Mouse (Mus musculus): ENCODE results near the gene Gm20431. TPM values are rescaled to one million over a fixed set of nuclear protein-coding genes. Genes with fewer than 3 reads are reported as not detected.

Gm20431 gene
- polyA plus RNA-seq, 1 experiment from 2014 or later: 7.3 TPM

- ATAC-seq (replicated peaks; ENCODE audit: insufficient number of reproducible peaks, insufficient read depth, low FRiP score, low read depth): no peak
- Histone ChIP-seq H3K4me1 (replicated peaks) (peaks cover 20% of the 10 kb centered on the region), H3K27ac (no peak overlapping the region), H3K9me3 (replicated peaks) (no peaks in the 10 kb centered on the region), H3K27me3 (no peaks in the 10 kb centered on the region), H3K9ac (no peak overlapping the region), H3K36me3 (no peaks in the 10 kb centered on the region), H3K4me2 (no peak overlapping the region), H3K4me3 (no peak overlapping the region)
- WGBS: 48% methylated on average over 5 of the region's 5 CpGs
Measured at GRCm38 (mm10) chr2:167578521-167578920, 82.8 kb downstream of the Gm20431 start.

GRCm38 (mm10) chr2:167577186-167577785, 84.0 kb downstream of the Gm20431 start:
- H3K27ac ChIP-seq: no peak overlapping the region
- no peak overlapping the region for H3K4me2 ChIP-seq
- ATAC-seq (replicated peaks; ENCODE audit: insufficient number of reproducible peaks, insufficient read depth, low FRiP score, low read depth): no peak
- no peaks in the 10 kb centered on the region for H3K36me3 ChIP-seq
- H3K4me1 ChIP-seq (replicated peaks): peaks cover 9% of the 10 kb centered on the region; the same call in 1 of the 2 replicates
- 63% methylated on average over 9 of the region's 9 CpGs for WGBS
- H3K9me3 ChIP-seq (replicated peaks): no peaks in the 10 kb centered on the region
- no peak overlapping the region for H3K4me3 ChIP-seq
- no peaks in the 10 kb centered on the region for H3K27me3 ChIP-seq
- no peak overlapping the region for H3K9ac ChIP-seq

DNA sequence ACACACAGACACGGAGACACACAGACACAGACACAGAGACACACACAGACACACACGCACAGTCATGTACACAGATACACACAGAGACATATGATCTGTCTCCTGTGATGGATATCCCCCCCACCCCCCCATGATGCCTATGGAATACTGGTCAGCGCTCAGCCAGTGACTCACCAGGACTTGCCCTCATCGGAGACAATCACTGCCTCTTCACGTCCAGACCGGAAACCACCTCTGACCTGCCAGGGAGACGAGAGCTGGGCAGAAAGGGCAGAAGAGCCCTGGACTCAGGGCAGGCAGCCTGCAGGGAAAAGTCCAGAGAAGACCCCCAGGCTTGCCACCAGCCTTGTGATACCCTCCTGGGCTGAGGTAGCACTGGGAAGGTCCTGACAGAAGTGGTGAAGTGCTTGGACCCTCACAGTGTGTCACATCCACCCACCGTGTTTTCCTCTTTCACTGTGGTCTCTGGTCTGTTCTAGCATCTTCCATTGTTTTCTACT, 85.1 kb downstream of the Gm20431 start:
- Histone ChIP-seq H3K4me3 (no peak overlapping the region), H3K4me2 (no peak overlapping the region), H3K4me1 (replicated peaks) (no peaks in the 10 kb centered on the region), H3K27ac (no peak overlapping the region), H3K36me3 (no peaks in the 10 kb centered on the region), H3K27me3 (no peaks in the 10 kb centered on the region), H3K9me3 (replicated peaks) (no peaks in the 10 kb centered on the region), H3K9ac (no peak overlapping the region)
- WGBS: 81% methylated on average over 8 of the region's 8 CpGs
- ATAC-seq (replicated peaks; ENCODE audit: insufficient number of reproducible peaks, insufficient read depth, low FRiP score, low read depth): no peak

DNA sequence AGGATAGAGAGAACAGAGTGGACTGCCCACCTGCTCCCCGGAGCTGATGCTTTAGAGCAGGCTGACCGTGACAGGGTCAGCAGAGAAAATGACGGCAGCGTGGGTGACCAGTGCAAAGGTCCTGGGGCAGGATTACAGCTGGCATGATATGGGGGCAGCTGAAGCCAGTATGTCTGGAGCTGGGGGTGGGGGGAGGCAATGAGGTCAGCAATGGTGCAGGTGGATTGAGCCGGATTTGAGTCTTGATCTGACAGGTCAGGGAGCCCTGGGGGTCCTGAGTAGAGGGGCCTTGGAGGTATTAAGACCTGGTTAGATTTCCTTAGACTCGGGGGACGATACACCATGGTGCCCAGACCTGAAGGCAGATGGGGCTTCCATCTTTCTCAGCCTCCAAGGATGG, 85.7 kb downstream of the Gm20431 start:
- H3K4me1 ChIP-seq (replicated peaks): peaks cover 4% of the 10 kb centered on the region
- no peak for ATAC-seq (replicated peaks; ENCODE audit: insufficient number of reproducible peaks, insufficient read depth, low FRiP score, low read depth)
- H3K27me3 ChIP-seq: no peaks in the 10 kb centered on the region
- no peak overlapping the region for H3K9ac ChIP-seq
- H3K36me3 ChIP-seq: no peaks in the 10 kb centered on the region
- 82% methylated on average over 7 of the region's 7 CpGs for WGBS
- no peak overlapping the region for H3K27ac ChIP-seq
- H3K4me2 ChIP-seq: no peak overlapping the region
- no peaks in the 10 kb centered on the region for H3K9me3 ChIP-seq (replicated peaks)
- H3K4me3 ChIP-seq: no peak overlapping the region

GRCm38 (mm10) chr2:167574814-167575213, 86.5 kb downstream of the Gm20431 start:
- H3K4me1 ChIP-seq (replicated peaks): peaks cover 11% of the 10 kb centered on the region
- no peak for ATAC-seq (replicated peaks; ENCODE audit: insufficient number of reproducible peaks, insufficient read depth, low FRiP score, low read depth)
- H3K4me2 ChIP-seq: no peak overlapping the region
- H3K27ac ChIP-seq: no peak overlapping the region
- no peaks in the 10 kb centered on the region for H3K27me3 ChIP-seq
- no peak overlapping the region for H3K4me3 ChIP-seq
- H3K9me3 ChIP-seq (replicated peaks): no peaks in the 10 kb centered on the region
- H3K36me3 ChIP-seq: no peaks in the 10 kb centered on the region
- 50% methylated on average over 9 of the region's 9 CpGs for WGBS
- H3K9ac ChIP-seq: no peak overlapping the region

DNA sequence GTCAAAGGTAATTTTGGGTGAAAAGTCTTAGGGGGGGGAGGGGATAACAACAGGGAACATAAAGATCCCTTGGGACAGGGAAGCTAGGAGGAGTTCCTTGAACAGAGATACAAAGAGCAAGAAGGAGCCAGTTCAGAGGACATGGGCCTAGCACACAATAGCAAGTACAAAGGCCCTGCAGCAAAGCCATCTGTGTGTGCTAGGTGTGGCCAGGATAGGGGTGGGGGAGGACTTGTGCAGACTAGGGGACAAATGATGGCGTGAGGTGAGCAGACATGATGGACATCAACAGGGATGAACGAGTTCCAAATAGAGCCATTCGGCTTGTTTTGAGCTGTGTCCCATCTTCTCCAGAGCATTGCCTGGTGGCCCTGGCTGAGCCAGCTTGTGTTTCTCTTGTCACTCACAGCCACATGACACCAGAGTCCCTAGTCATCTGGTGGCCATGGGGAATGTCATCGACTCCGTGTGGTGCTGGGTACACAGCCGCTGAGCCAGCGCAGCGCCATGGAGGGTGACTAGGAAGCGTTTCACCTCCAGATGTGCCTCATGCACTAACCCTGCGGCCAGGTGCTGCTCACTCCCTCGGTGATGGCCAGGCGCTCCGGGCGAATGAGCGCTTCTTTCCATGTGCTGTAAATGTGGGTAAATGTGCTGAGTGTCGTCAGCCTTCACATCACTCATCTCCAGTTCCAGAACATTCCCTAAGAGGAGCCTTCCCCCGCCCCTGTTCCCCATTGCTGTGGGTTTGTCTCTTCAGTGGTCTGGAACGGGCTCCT, 89.7 kb downstream of the Gm20431 start:
- H3K4me3 ChIP-seq: no peak overlapping the region
- no peaks in the 10 kb centered on the region for H3K36me3 ChIP-seq
- H3K9me3 ChIP-seq (replicated peaks): no peaks in the 10 kb centered on the region
- no peak overlapping the region for H3K9ac ChIP-seq
- H3K27me3 ChIP-seq: no peaks in the 10 kb centered on the region
- ATAC-seq (replicated peaks; ENCODE audit: insufficient number of reproducible peaks, insufficient read depth, low FRiP score, low read depth): no peak
- WGBS: 82% methylated on average over 18 of the region's 18 CpGs
- peaks cover 18% of the 10 kb centered on the region for H3K4me1 ChIP-seq (replicated peaks)
- H3K4me2 ChIP-seq: no peak overlapping the region
- H3K27ac ChIP-seq: no peak overlapping the region

GRCm38 (mm10) chr2:167570815-167571214, 90.5 kb downstream of the Gm20431 start:
- Histone ChIP-seq H3K4me2 (no peak overlapping the region), H3K4me3 (no peak overlapping the region), H3K9me3 (replicated peaks) (no peaks in the 10 kb centered on the region), H3K27me3 (no peaks in the 10 kb centered on the region), H3K4me1 (replicated peaks) (peaks cover 18% of the 10 kb centered on the region), H3K36me3 (no peaks in the 10 kb centered on the region), H3K9ac (no peak overlapping the region), H3K27ac (peak overlapping the region; percentile 77)
- 84% methylated on average over 6 of the region's 6 CpGs for WGBS
- ATAC-seq (replicated peaks; ENCODE audit: insufficient number of reproducible peaks, insufficient read depth, low FRiP score, low read depth): no peak

DNA sequence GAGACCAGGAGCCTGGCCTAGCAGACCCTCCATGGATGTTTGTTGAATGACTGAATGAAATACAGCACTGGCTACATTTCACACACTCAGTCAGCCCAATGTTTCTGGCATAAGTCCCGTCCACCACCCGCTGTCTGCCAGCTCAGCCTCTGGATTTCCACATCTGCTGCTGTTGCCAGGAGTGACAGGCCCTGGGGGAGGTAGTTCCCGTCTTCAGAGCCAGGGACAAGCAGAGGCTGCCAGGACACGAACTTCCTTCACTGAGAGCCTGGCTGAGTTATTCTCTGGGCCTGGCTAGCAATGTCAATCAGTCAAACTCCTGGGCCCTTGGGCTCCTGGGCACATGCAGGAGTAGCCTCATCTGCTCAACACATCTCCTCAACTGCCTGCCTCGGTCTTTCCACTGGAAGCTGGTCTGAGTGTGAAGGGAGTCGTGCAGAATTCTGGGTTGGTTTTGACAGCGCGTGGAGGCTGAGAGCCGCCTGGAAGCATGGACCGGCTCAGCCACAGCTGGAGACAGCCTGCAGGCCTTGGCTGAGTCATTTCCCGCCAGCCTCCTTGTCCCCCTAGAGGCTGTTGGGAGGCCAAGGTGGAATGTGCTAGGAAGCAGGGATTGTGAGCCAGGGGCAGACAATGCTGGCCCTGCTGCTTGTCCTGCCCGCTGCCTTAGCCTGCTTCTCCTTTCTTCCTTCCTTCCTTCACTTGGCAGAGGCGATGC, 91.2 kb downstream of the Gm20431 start:
- Histone ChIP-seq H3K36me3 (no peaks in the 10 kb centered on the region), H3K4me1 (replicated peaks) (peaks cover 24% of the 10 kb centered on the region), H3K27ac (peak overlapping the region; percentile 77), H3K27me3 (no peaks in the 10 kb centered on the region), H3K9me3 (replicated peaks) (no peaks in the 10 kb centered on the region), H3K4me3 (no peak overlapping the region), H3K9ac (no peak overlapping the region), H3K4me2 (no peak overlapping the region)
- ATAC-seq (replicated peaks; ENCODE audit: insufficient number of reproducible peaks, insufficient read depth, low FRiP score, low read depth): peak; percentile 56
- WGBS: 54% methylated on average over 13 of the region's 13 CpGs

- no peak for ATAC-seq (replicated peaks; ENCODE audit: insufficient number of reproducible peaks, insufficient read depth, low FRiP score, low read depth)
Measured at GRCm38 (mm10) chr2:167568112-167568511, 93.2 kb downstream of the Gm20431 start.

GRCm38 (mm10) chr2:167565682-167566081, 95.6 kb downstream of the Gm20431 start:
- no peak; the same call in 1 of the 2 replicates for ATAC-seq (replicated peaks; ENCODE audit: insufficient number of reproducible peaks, insufficient read depth, low FRiP score, low read depth)
- Histone ChIP-seq H3K4me1 (replicated peaks) (peaks cover 53% of the 10 kb centered on the region), H3K4me2 (peak overlapping the region; percentile 49), H3K27ac (peak overlapping the region; percentile 91), H3K27me3 (0 out of 2 replicates have a peak, but pooled peaks cover under 1% of the 10 kb centered on the region), H3K4me3 (peak overlapping the region; percentile 20; the same call in 1 of the 2 replicates), H3K9ac (peak overlapping the region; percentile 33; the same call in 1 of the 2 replicates), H3K9me3 (replicated peaks) (no peaks in the 10 kb centered on the region), H3K36me3 (no peaks in the 10 kb centered on the region)
- WGBS: 6% methylated on average over 19 of the region's 19 CpGs

More at GRCm38 (mm10) chr2:167568112-167568511, 93.2 kb downstream of the Gm20431 start:
- Histone ChIP-seq H3K4me1 (replicated peaks) (peaks cover 42% of the 10 kb centered on the region), H3K9me3 (replicated peaks) (no peaks in the 10 kb centered on the region), H3K9ac (no peak overlapping the region), H3K27me3 (no peaks in the 10 kb centered on the region), H3K36me3 (no peaks in the 10 kb centered on the region), H3K27ac (0 out of 2 replicates have a peak overlapping the region, but pooled peaks have one; percentile 0), H3K4me2 (no peak overlapping the region), H3K4me3 (no peak overlapping the region)
- 73% methylated on average over 9 of the region's 9 CpGs for WGBS

DNA sequence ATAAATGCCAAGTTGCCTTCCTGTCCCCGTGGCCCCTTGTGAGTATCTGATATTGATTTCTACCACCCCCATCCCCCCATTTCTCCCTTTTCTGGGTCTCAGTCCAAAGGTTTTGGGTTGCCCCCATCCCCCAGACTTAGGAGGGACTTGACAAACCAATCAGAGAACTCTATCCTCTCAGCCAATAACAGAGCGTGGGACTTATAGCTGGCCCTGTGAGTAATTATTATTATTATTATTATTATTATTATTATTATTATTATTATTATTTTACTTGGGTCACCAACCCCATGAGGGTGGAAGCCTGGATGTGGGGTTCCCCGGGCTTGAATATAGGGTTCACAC, 96.0 kb downstream of the Gm20431 start:
- peak overlapping the region; percentile 49; the same call in 1 of the 2 replicates for H3K4me2 ChIP-seq
- H3K27ac ChIP-seq: peak overlapping the region; percentile 91
- 45% methylated on average over 3 of the region's 3 CpGs for WGBS
- H3K4me3 ChIP-seq: no peak overlapping the region; the same call in 1 of the 2 replicates
- H3K27me3 ChIP-seq: 0 out of 2 replicates have a peak, but pooled peaks cover 4% of the 10 kb centered on the region
- H3K36me3 ChIP-seq: no peaks in the 10 kb centered on the region
- H3K4me1 ChIP-seq (replicated peaks): peaks cover 49% of the 10 kb centered on the region
- H3K9me3 ChIP-seq (replicated peaks): no peaks in the 10 kb centered on the region
- H3K9ac ChIP-seq: no peak overlapping the region
- no peak for ATAC-seq (replicated peaks; ENCODE audit: insufficient number of reproducible peaks, insufficient read depth, low FRiP score, low read depth)
